Mouse (Mus musculus) MEL (cell line): ENCODE data around the gene Aes. TPM values are rescaled to one million over a fixed set of nuclear protein-coding genes. Genes with fewer than 3 reads are reported as not detected.

Source experiments
- DNase-seq: peaks from one replicate; pipeline ENCODE4 v3.0.0; 2011; ENCODE audit warnings: low read depth, low spot score
- H3K27ac ChIP-seq: 2 replicates; pipeline ENCODE4 v1.5.1; 2012; ENCODE audit warnings: low read depth, mild to moderate bottlenecking, control low read depth, low read length, moderate library complexity; ENCODE audit not compliant: control insufficient read depth
- H3K27me3 ChIP-seq, 2 experiments: fragments of 150-350 bp in 1 of 2; sonication (generic) in 1 of 2; 2 replicates each; pipeline ENCODE4 v1.6.1; 2012; ENCODE audit warnings: low read length in 2 of 2, mild to moderate bottlenecking in 2 of 2, improper control_type of control experiment in 1 of 2, moderate library complexity in 1 of 2; ENCODE audit not compliant: insufficient read depth in 2 of 2, control insufficient read depth in 1 of 2
- H3K36me3 ChIP-seq, 2 experiments: 2 replicates each; pipeline ENCODE4 v1.6.1; 2012 to 2014; ENCODE audit warnings: low read length in 2 of 2, improper control_type of control experiment in 1 of 2, inconsistent platforms in 1 of 2, mild to moderate bottlenecking in 1 of 2; ENCODE audit not compliant: insufficient read depth in 2 of 2, control insufficient read depth in 1 of 2
- H3K4me1 ChIP-seq, 2 experiments: fragments of 150-350 bp in 1 of 2; sonication (generic) in 1 of 2; 2 replicates each; pipeline ENCODE4 v1.6.1; 2012; ENCODE audit warnings: low read length in 2 of 2, improper control_type of control experiment in 1 of 2, mild to moderate bottlenecking in 1 of 2; ENCODE audit not compliant: insufficient read depth in 2 of 2, control insufficient read depth in 1 of 2
- H3K4me3 ChIP-seq, 2 experiments: fragments of 150-350 bp in 1 of 2; sonication (generic) in 1 of 2; 2 replicates each; pipeline ENCODE4 v1.5.1; 2012; ENCODE audit warnings: low read depth in 2 of 2, low read length in 2 of 2, mild to moderate bottlenecking in 2 of 2, moderate library complexity in 2 of 2, control low read depth in 1 of 2, improper control_type of control experiment in 1 of 2; ENCODE audit not compliant: control insufficient read depth in 1 of 2, insufficient read depth in 1 of 2
- H3K79me2 ChIP-seq: 2 replicates; pipeline ENCODE4 v1.6.1; 2012; ENCODE audit warnings: mild to moderate bottlenecking, low read length, moderate library complexity; ENCODE audit not compliant: control insufficient read depth, poor library complexity, insufficient read depth
- H3K9ac ChIP-seq: 2 replicates; pipeline ENCODE4 v1.6.1; 2012; ENCODE audit warnings: low read depth, mild to moderate bottlenecking, control low read depth, low read length, moderate library complexity; ENCODE audit not compliant: control insufficient read depth, poor library complexity, severe bottlenecking
- H3K9me3 ChIP-seq: fragments of 150-350 bp; sonication (generic); replicated peaks from 2 replicates; pipeline ENCODE4 v1.6.1; 2012; ENCODE audit warnings: mild to moderate bottlenecking, low read length, improper control_type of control experiment, moderate library complexity; ENCODE audit not compliant: insufficient read depth
- CHD1 ChIP-seq: IDR thresholded peaks from 2 replicates; pipeline ENCODE4 v1.6.1; 2012; ENCODE audit warnings: low read depth, mild to moderate bottlenecking, inconsistent platforms, low read length, improper control_type of control experiment
- CHD2 ChIP-seq: IDR thresholded peaks from 2 replicates; pipeline ENCODE4 v1.6.1; 2011; ENCODE audit warnings: low read length, improper control_type of control experiment
- E2F4 ChIP-seq: IDR thresholded peaks from 2 replicates; pipeline ENCODE4 v1.6.1; 2011; ENCODE audit warnings: low read depth, low read length, improper control_type of control experiment, borderline replicate concordance
- GATA1 ChIP-seq: IDR thresholded peaks from 2 replicates; pipeline ENCODE4 v1.6.1; 2011; ENCODE audit warnings: low read depth, low read length, improper control_type of control experiment
- HCFC1 ChIP-seq: IDR thresholded peaks from 2 replicates; pipeline ENCODE4 v1.6.1; 2012; ENCODE audit warnings: low read depth, mild to moderate bottlenecking, inconsistent platforms, low read length, improper control_type of control experiment, moderate library complexity
- JUND ChIP-seq: IDR thresholded peaks from 2 replicates; pipeline ENCODE4 v1.6.1; 2011; ENCODE audit warnings: low read depth, mild to moderate bottlenecking, improper control_type of control experiment, low read length
- MAFK ChIP-seq: IDR thresholded peaks from 2 replicates; pipeline ENCODE4 v1.6.1; 2011; ENCODE audit warnings: low read depth, mild to moderate bottlenecking, low read length, improper control_type of control experiment, borderline replicate concordance
- MAX ChIP-seq: IDR thresholded peaks from 2 replicates; pipeline ENCODE4 v1.6.1; 2011; ENCODE audit warnings: low read length, improper control_type of control experiment
- MAZ ChIP-seq: IDR thresholded peaks from 2 replicates; pipeline ENCODE4 v1.6.1; 2012; ENCODE audit warnings: low read depth, mild to moderate bottlenecking, inconsistent platforms, low read length, improper control_type of control experiment
- MEF2A ChIP-seq: IDR thresholded peaks from 2 replicates; pipeline ENCODE4 v1.6.1; 2014; ENCODE audit warnings: low read depth, mild to moderate bottlenecking, inconsistent platforms, low read length, improper control_type of control experiment; ENCODE audit not compliant: poor library complexity, insufficient replicate concordance, severe bottlenecking; ENCODE audit errors: extremely low read depth
- MXI1 ChIP-seq: IDR thresholded peaks from 2 replicates; pipeline ENCODE4 v1.6.1; 2011; ENCODE audit warnings: mild to moderate bottlenecking, low read depth, low read length, improper control_type of control experiment
- MYB ChIP-seq: IDR thresholded peaks from 2 replicates; pipeline ENCODE4 v1.6.1; 2011; ENCODE audit warnings: mild to moderate bottlenecking, low read depth, low read length, improper control_type of control experiment
- MYC ChIP-seq: IDR thresholded peaks from 2 replicates; pipeline ENCODE4 v1.6.1; 2011; ENCODE audit warnings: low read depth, mild to moderate bottlenecking, low read length, improper control_type of control experiment, moderate library complexity
- NELFE ChIP-seq: IDR thresholded peaks from 2 replicates; pipeline ENCODE4 v1.6.1; 2011; ENCODE audit warnings: low read depth, low read length, improper control_type of control experiment
- POLR2A ChIP-seq, 2 experiments: IDR thresholded peaks; 2 replicates each; pipeline ENCODE4 v1.6.1; 2011 to 2012; ENCODE audit warnings: low read length in 2 of 2, mild to moderate bottlenecking in 2 of 2, control low read depth in 1 of 2, improper control_type of control experiment in 1 of 2, low read depth in 1 of 2, moderate library complexity in 1 of 2; ENCODE audit not compliant: control insufficient read depth in 1 of 2, insufficient read depth in 1 of 2, poor library complexity in 1 of 2
- POLR2AphosphoS2 ChIP-seq: IDR thresholded peaks from 2 replicates; pipeline ENCODE4 v1.6.1; 2011; ENCODE audit warnings: low read length, improper control_type of control experiment
- RAD21 ChIP-seq: IDR thresholded peaks from 2 replicates; pipeline ENCODE4 v1.6.1; 2011; ENCODE audit warnings: mild to moderate bottlenecking, low read depth, low read length, improper control_type of control experiment
- RCOR1 ChIP-seq: IDR thresholded peaks from 2 replicates; pipeline ENCODE4 v1.6.1; 2012; ENCODE audit warnings: low read depth, mild to moderate bottlenecking, inconsistent platforms, low read length, improper control_type of control experiment
- TBP ChIP-seq: IDR thresholded peaks from 2 replicates; pipeline ENCODE4 v1.8.0; 2011; ENCODE audit warnings: low read depth, low read length, improper control_type of control experiment
- TCF12 ChIP-seq: IDR thresholded peaks from 2 replicates; pipeline ENCODE4 v1.6.1; 2014; ENCODE audit warnings: low read depth, mild to moderate bottlenecking, inconsistent platforms, low read length, improper control_type of control experiment, moderate library complexity
- USF1 ChIP-seq: IDR thresholded peaks from 2 replicates; pipeline ENCODE4 v1.6.1; 2014; ENCODE audit warnings: low read depth, mild to moderate bottlenecking, inconsistent platforms, low read length, improper control_type of control experiment, moderate library complexity
- ZC3H11A ChIP-seq: IDR thresholded peaks from 2 replicates; pipeline ENCODE4 v1.6.1; 2012; ENCODE audit warnings: low read depth, mild to moderate bottlenecking, inconsistent platforms, low read length, improper control_type of control experiment
- ZKSCAN1 ChIP-seq: IDR thresholded peaks from 2 replicates; pipeline ENCODE4 v1.6.1; 2012; ENCODE audit warnings: low read depth, mild to moderate bottlenecking, inconsistent platforms, low read length, improper control_type of control experiment, moderate library complexity
- ZNF384 ChIP-seq: IDR thresholded peaks from 2 replicates; pipeline ENCODE4 v1.6.1; 2012; ENCODE audit warnings: low read depth, mild to moderate bottlenecking, inconsistent platforms, low read length, improper control_type of control experiment
- polyA plus RNA-seq, 2 experiments: library from polyadenylated mRNA; stranded (reverse) in 1 of 2; unstranded in 1 of 2; fragments of >175 nt in 1 of 2; fragments of >200 nt in 1 of 2; gene quantifications; 2 replicates each; pipeline versions ENCODE4 v1.2.1 to v1.2.4; 2012; ENCODE audit warnings: low replicate concordance in 2 of 2, low read depth in 1 of 2; ENCODE audit not compliant: insufficient read length in 2 of 2, insufficient read depth in 1 of 2, missing spikeins in 1 of 2
- total RNA-seq: library from RNA; depleted of rRNA; stranded (reverse); fragments of 300-350 nt; gene quantifications from 2 replicates; pipeline ENCODE4 v1.2.3, GENCODE M21; 2012

The Aes gene
- total and polyA plus RNA-seq, 3 experiments: 197 to 355 TPM; not detected in 1

DNA sequence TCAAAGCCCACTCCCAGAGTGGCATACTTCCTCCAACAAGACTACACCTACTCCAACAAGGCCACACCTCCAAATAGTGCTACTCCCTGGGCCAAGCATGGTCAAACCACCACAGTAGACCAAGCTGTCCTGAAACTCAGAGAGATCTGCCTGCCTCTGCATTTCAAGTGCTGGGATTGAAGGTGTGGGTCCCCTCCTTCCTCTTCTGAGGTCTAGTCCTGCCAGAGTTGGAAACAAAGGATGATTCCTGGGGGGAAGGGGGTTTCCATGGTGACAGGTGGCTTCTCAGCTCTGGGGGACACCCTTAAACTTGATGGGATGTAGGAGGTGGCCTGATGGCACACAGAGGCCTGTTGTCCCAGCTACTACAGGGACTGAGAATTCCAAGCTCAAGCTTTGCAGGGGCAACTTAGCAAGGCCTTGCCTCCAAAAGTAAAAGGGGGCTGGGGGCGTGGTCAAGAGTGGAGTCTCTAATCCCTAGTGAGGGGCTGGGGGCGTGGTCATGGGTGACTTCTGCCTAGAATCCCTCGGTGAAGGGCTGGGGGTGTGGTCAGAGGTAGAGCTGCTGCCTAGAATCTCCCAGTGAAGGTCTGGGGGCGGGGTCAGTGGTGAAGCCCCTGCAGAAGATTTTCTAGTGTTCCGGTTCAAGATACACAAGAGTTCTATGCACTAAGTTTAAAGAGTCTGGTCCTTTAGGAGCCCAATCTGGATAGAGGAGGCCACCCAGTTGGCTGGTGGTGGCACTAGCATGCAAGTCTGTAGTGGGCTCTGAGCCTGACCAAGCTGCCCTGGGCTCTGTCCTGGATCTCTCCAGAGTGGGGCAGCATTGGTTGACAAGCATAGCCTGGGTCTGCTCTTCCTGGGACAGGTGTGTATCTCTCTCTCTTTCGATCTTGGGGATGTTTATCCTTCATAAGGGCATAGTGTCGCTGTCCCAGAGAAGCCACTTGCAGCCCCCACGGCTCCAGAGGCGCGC lies 15.1 kb downstream of the Aes start, which contains the start of gene Tle2:
TSS of gene Tle2 (plus strand) at position 481 of the 976 bp plus-strand sequence.
- peaks cover 3 to 27% of the 10 kb centered on the region in 2 experiments; a peak in 3 of 4 replicates for H3K4me1 ChIP-seq
- no peaks in the 10 kb centered on the region for H3K27me3 ChIP-seq
- H3K9me3 ChIP-seq: no peaks in the 10 kb centered on the region
- peaks cover 0 to 12% of the 10 kb centered on the region in 2 experiments; a peak in 2 of 4 replicates for H3K36me3 ChIP-seq
- no peaks in the 10 kb centered on the region; the same call in 1 of the 2 replicates for H3K79me2 ChIP-seq
- peak within 1 kb of the TSS; percentile 44 to 45 for H3K4me3 ChIP-seq
- DNase-seq: no peak
- H3K9ac ChIP-seq: peak within 1 kb of the TSS; percentile 35; the same call in 1 of the 2 replicates
- TF ChIP-seq RAD21 (no peak), E2F4 (no peak), MYB (no peak), MXI1 (no peak), MEF2A (no peak), MAX (no peak), HCFC1 (no peak; the same call in 1 of the 2 replicates), MYC (no peak), RCOR1 (no peak), MAZ (no peak), TBP (no peak), GATA1 (no peak), ZC3H11A (no peak), NELFE (no peak), ZNF384 (no peak), JUND (no peak)
- H3K27ac ChIP-seq: no peak within 1 kb of the TSS

GRCm38 (mm10) chr10:81575208-81575631 lies 15.9 kb downstream of the Aes start:
- Histone ChIP-seq H3K27ac (no peak overlapping the region), H3K4me3 (peak overlapping the region; percentile 44 to 45), H3K9ac (peak overlapping the region; percentile 35; the same call in 1 of the 2 replicates), H3K36me3 (peaks cover 0 to 11% of the 10 kb centered on the region in 2 experiments; a peak in 2 of 4 replicates), H3K4me1 (peaks cover 3 to 26% of the 10 kb centered on the region in 2 experiments; a peak in 3 of 4 replicates), H3K27me3 (no peaks in the 10 kb centered on the region), H3K79me2 (no peaks in the 10 kb centered on the region; the same call in 1 of the 2 replicates), H3K9me3 (no peaks in the 10 kb centered on the region)
- TF ChIP-seq GATA1 (no peak), MYC (no peak), RAD21 (no peak), POLR2AphosphoS2 (no peak), MAZ (no peak), POLR2A (IDR thresholded peaks at IDR 0.05; ENCODE audit: control insufficient read depth in 1 of 2, insufficient read depth in 1 of 2, low read depth in 1 of 2, low read length in 2 of 2, poor library complexity in 1 of 2) (no peak), CHD1 (no peak), ZNF384 (no peak), ZKSCAN1 (no peak), JUND (no peak), RCOR1 (no peak), TCF12 (no peak), MAFK (no peak), USF1 (no peak), MXI1 (no peak), CHD2 (no peak)
- no peak for DNase-seq
